Mouse (Mus musculus): ENCODE results near the gene St8sia6.
A peak's percentile ranks its signal among the peaks of the same experiment; 100 is the strongest.

St8sia6 gene

GRCm38 (mm10) chr2:13757412-13757811, 36.5 kb downstream of the St8sia6 start:
- peak; percentile 9 for DNase-seq

- no peak for DNase-seq
These were observed 38.1 kb downstream of the St8sia6 start for GRCm38 (mm10) chr2:13755733-13756132.

- no peak for DNase-seq
These were observed 42.2 kb downstream of the St8sia6 start for GRCm38 (mm10) chr2:13751691-13752090.

GRCm38 (mm10) chr2:13750777-13751176, 43.1 kb downstream of the St8sia6 start:
- no peak for DNase-seq

GRCm38 (mm10) chr2:13750089-13750488, 43.8 kb downstream of the St8sia6 start:
- no peak for DNase-seq

- no peak for DNase-seq
These were observed 44.7 kb downstream of the St8sia6 start for GRCm38 (mm10) chr2:13749176-13749575.

GRCm38 (mm10) chr2:13747576-13747975, 46.3 kb downstream of the St8sia6 start:
- DNase-seq: no peak

GRCm38 (mm10) chr2:13746023-13746422, 47.8 kb downstream of the St8sia6 start:
- DNase-seq: no peak

GRCm38 (mm10) chr2:13738704-13739103, 55.2 kb downstream of the St8sia6 start:
- DNase-seq: no peak

- DNase-seq: no peak
These were observed 66.0 kb downstream of the St8sia6 start for GRCm38 (mm10) chr2:13727901-13728300.

GRCm38 (mm10) chr2:13725592-13725991, 68.3 kb downstream of the St8sia6 start:
- DNase-seq: no peak

GRCm38 (mm10) chr2:13722241-13722640, 71.6 kb downstream of the St8sia6 start:
- no peak for DNase-seq

GRCm38 (mm10) chr2:13718628-13719185, 75.2 kb downstream of the St8sia6 start:
- no peak for DNase-seq

GRCm38 (mm10) chr2:13708785-13709184, 85.1 kb downstream of the St8sia6 start:
- no peak for DNase-seq

- no peak for DNase-seq
These were observed 96.3 kb downstream of the St8sia6 start for GRCm38 (mm10) chr2:13697514-13697913.

GRCm38 (mm10) chr2:13694417-13694816, 99.4 kb downstream of the St8sia6 start:
- no peak for DNase-seq

- DNase-seq: no peak
These were observed 109.5 kb downstream of the St8sia6 start for GRCm38 (mm10) chr2:13684380-13684779.

GRCm38 (mm10) chr2:13683205-13683570, 110.7 kb downstream of the St8sia6 start:
- no peak for DNase-seq

- no peak for DNase-seq
These were observed 111.2 kb downstream of the St8sia6 start for GRCm38 (mm10) chr2:13682488-13683204.

- DNase-seq: peak; percentile 42
These were observed 120.9 kb downstream of the St8sia6 start for GRCm38 (mm10) chr2:13672946-13673345.

- DNase-seq: no peak
These were observed 121.4 kb downstream of the St8sia6 start for GRCm38 (mm10) chr2:13672426-13672825.

GRCm38 (mm10) chr2:13634866-13635265, 159.0 kb downstream of the St8sia6 start:
- DNase-seq: no peak

GRCm38 (mm10) chr2:13630136-13630832, 163.6 kb downstream of the St8sia6 start:
- DNase-seq: no peak

GRCm38 (mm10) chr2:13603636-13604035, 190.2 kb downstream of the St8sia6 start:
- peak; percentile 6 for DNase-seq

Measured in liver (tissue).